Mouse (Mus musculus) midbrain, embryonic 14.5 days (tissue): ENCODE results near the gene She. TPM values are rescaled to one million over a fixed set of nuclear protein-coding genes. Genes with fewer than 3 reads are reported as not detected.
A peak's percentile ranks its signal among the peaks of the same experiment; 100 is the strongest.

Experiments used
- ATAC-seq: fragments of 200-750 bp; cut with Nextera tagmentation; 2 replicates; pipeline ENCODE4 v1.8.0; 2017; ENCODE audit warnings: moderate number of reproducible peaks, moderate library complexity; ENCODE audit not compliant: low FRiP score, low TSS enrichment
- DNase-seq: peaks from one replicate; pipeline ENCODE4 v3.0.0-alpha.2; 2015
- H3K27ac ChIP-seq: fragments of 300-500 bp; sonication (generic); replicated peaks from 2 replicates; pipeline ENCODE4 v1.5.1; 2014; ENCODE audit warnings: mild to moderate bottlenecking, low read depth, low read length, moderate library complexity
- H3K27me3 ChIP-seq: fragments of 300-500 bp; sonication (generic); 2 replicates; pipeline ENCODE4 v1.6.1; 2014; ENCODE audit warnings: low read length, control low read depth, mixed read lengths; ENCODE audit not compliant: control insufficient read depth, insufficient read depth
- H3K36me3 ChIP-seq: fragments of 300-500 bp; sonication (generic); 2 replicates; pipeline ENCODE4 v1.6.1; 2014; ENCODE audit warnings: low read length, control low read depth; ENCODE audit not compliant: control insufficient read depth, insufficient read depth
- H3K4me1 ChIP-seq: fragments of 300-500 bp; sonication (generic); 2 replicates; pipeline ENCODE4 v1.6.1; 2014; ENCODE audit warnings: mild to moderate bottlenecking, antibody characterized with exemption, low read length, control low read depth; ENCODE audit not compliant: control insufficient read depth, insufficient read depth
- H3K4me2 ChIP-seq: fragments of 300-500 bp; sonication (generic); 2 replicates; pipeline ENCODE4 v1.6.1; 2014; ENCODE audit warnings: mild to moderate bottlenecking, low read length, moderate library complexity
- H3K4me3 ChIP-seq: fragments of 300-500 bp; sonication (generic); replicated peaks from 2 replicates; pipeline ENCODE4 v1.5.1; 2014; ENCODE audit warnings: low read depth, low read length
- H3K9ac ChIP-seq: fragments of 300-500 bp; sonication (generic); replicated peaks from 2 replicates; pipeline ENCODE4 v1.6.1; 2014; ENCODE audit warnings: mild to moderate bottlenecking, low read length, moderate library complexity
- H3K9me3 ChIP-seq: fragments of 300-500 bp; sonication (generic); 2 replicates; pipeline ENCODE4 v1.6.1; 2016; ENCODE audit warnings: low read length, control low read depth, mixed read lengths; ENCODE audit not compliant: control insufficient read depth
- WGBS: fragments of 180-500 bp; shearing (Covaris S2); extraction: QIAGEN DNeasy Blood & Tissue Kit; methylation state at CpG from one replicate; pipeline ENCODE4 v1.1.7; 2014; 5-methylcytosine and 5-hydroxymethylcytosine counted together
- polyA plus RNA-seq: library from polyadenylated mRNA; unstranded; fragments of >200 nt; fragmentation: Nextera tagmentation; extraction: Ambion mirVana; gene quantifications from 2 replicates; pipeline ENCODE4 v1.2.1, GENCODE M21; 2014

The She gene
- polyA plus RNA-seq, 1 experiment from 2014 or later = 2.0 TPM

GRCm38 (mm10) chr3:89821096-89821513 is 10.1 kb upstream of the She start:
- 87% methylated on average over 11 of the region's 11 CpGs for WGBS
- H3K27ac ChIP-seq = no peak overlapping the region
- H3K4me3 ChIP-seq = no peak overlapping the region
- H3K9ac ChIP-seq = no peak overlapping the region
- no peaks in the 10 kb centered on the region for H3K4me1 ChIP-seq
- ATAC-seq (no peak), DNase-seq (no peak)
- no peaks in the 10 kb centered on the region for H3K36me3 ChIP-seq
- no peak overlapping the region for H3K4me2 ChIP-seq
- H3K9me3 ChIP-seq = no peaks in the 10 kb centered on the region
- H3K27me3 ChIP-seq = no peaks in the 10 kb centered on the region

GRCm38 (mm10) chr3:89821548-89822480 is 9.4 kb upstream of the She start:
- Histone ChIP-seq H3K27ac (no peak overlapping the region), H3K4me2 (no peak overlapping the region), H3K9ac (no peak overlapping the region), H3K4me1 (no peaks in the 10 kb centered on the region), H3K4me3 (no peak overlapping the region), H3K9me3 (no peaks in the 10 kb centered on the region), H3K27me3 (no peaks in the 10 kb centered on the region), H3K36me3 (no peaks in the 10 kb centered on the region)
- ATAC-seq (no peak), DNase-seq (no peak)
- WGBS = 72% methylated on average over 10 of the region's 10 CpGs

GRCm38 (mm10) chr3:89823594-89823993 is 7.6 kb upstream of the She start:
- no peaks in the 10 kb centered on the region for H3K4me1 ChIP-seq
- no peaks in the 10 kb centered on the region for H3K27me3 ChIP-seq
- H3K36me3 ChIP-seq = no peaks in the 10 kb centered on the region
- H3K9me3 ChIP-seq = no peaks in the 10 kb centered on the region
- no peak overlapping the region for H3K4me2 ChIP-seq
- H3K4me3 ChIP-seq = no peak overlapping the region
- 68% methylated on average over 2 of the region's 2 CpGs for WGBS
- ATAC-seq (no peak), DNase-seq (no peak)
- no peak overlapping the region for H3K9ac ChIP-seq
- H3K27ac ChIP-seq = no peak overlapping the region

- WGBS = 74% methylated on average over 3 of the region's 3 CpGs
- Histone ChIP-seq H3K27ac (no peak overlapping the region), H3K9ac (no peak overlapping the region), H3K4me2 (no peak overlapping the region), H3K36me3 (no peaks in the 10 kb centered on the region), H3K4me1 (peaks cover 5% of the 10 kb centered on the region; the same call in 1 of the 2 replicates), H3K9me3 (no peaks in the 10 kb centered on the region), H3K27me3 (peaks cover 26% of the 10 kb centered on the region), H3K4me3 (no peak overlapping the region)
- no peak for DNase-seq
- no peak for ATAC-seq
These were observed 4.9 kb upstream of the She start for GRCm38 (mm10) chr3:89826295-89826694.

DNA sequence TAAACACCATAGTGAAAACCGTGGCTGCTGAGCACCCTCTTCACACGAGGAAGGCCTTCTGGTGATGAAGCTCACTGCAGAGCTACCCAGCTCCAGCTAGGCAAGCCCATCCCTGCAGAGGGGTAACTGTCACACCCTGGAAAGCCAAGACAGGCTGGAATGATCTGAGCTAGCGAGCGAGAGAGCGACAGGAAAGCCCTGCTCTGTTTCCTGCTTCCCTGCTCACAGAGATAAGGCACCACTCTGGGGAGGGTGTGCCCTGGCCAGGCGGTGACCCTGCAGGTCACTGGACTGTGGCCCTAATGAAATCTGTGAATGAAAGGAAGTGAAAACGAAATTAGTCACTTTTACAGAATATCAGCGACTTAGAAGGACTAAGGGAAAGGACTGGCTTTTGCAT is 4.2 kb downstream of the She start:
- no peak overlapping the region for H3K4me2 ChIP-seq
- no peak overlapping the region for H3K4me3 ChIP-seq
- WGBS = 45% methylated on average over 8 of the region's 8 CpGs
- peaks cover 35% of the 10 kb centered on the region for H3K27me3 ChIP-seq
- no peak overlapping the region for H3K9ac ChIP-seq
- H3K27ac ChIP-seq = no peak overlapping the region
- no peaks in the 10 kb centered on the region for H3K9me3 ChIP-seq
- no peak for DNase-seq
- no peaks in the 10 kb centered on the region for H3K36me3 ChIP-seq
- H3K4me1 ChIP-seq = peaks cover 5% of the 10 kb centered on the region; the same call in 1 of the 2 replicates
- ATAC-seq = no peak

DNA sequence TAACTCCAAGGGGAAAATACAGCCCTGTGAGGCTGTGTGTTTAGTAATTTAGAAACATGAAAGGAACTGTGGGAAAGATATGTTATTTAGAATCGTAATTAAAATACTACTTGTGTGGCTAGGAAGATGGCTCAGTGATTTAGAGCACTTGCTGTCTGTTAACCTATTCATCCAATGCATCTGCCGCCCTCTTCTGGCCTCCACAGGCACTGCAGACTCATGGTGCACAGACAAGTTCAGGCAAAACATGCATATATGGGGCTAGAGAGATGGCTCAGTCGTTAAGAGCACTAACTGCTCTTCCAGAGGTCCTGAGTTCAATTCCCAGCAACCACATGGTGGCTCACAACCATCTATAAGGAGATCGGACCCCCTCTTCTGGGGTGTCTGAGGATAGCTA is 11.1 kb downstream of the She start:
- Histone ChIP-seq H3K27ac (no peak overlapping the region), H3K9me3 (no peaks in the 10 kb centered on the region), H3K4me1 (no peaks in the 10 kb centered on the region), H3K4me2 (no peak overlapping the region), H3K4me3 (no peak overlapping the region), H3K36me3 (no peaks in the 10 kb centered on the region), H3K9ac (no peak overlapping the region), H3K27me3 (no peaks in the 10 kb centered on the region)
- WGBS = 77% methylated on average over 4 of the region's 4 CpGs
- DNase-seq = peak; percentile 17
- ATAC-seq = no peak

GRCm38 (mm10) chr3:89843148-89843547 is 12.0 kb downstream of the She start:
- no peak for DNase-seq
- Histone ChIP-seq H3K4me2 (no peak overlapping the region), H3K4me1 (no peaks in the 10 kb centered on the region), H3K36me3 (no peaks in the 10 kb centered on the region), H3K9ac (no peak overlapping the region), H3K9me3 (no peaks in the 10 kb centered on the region), H3K4me3 (no peak overlapping the region), H3K27me3 (no peaks in the 10 kb centered on the region), H3K27ac (no peak overlapping the region)
- WGBS = 77% methylated on average over 9 of the region's 9 CpGs
- no peak for ATAC-seq

GRCm38 (mm10) chr3:89845814-89846213 is 14.6 kb downstream of the She start:
- Histone ChIP-seq H3K4me3 (no peak overlapping the region), H3K4me2 (no peak overlapping the region), H3K9me3 (no peaks in the 10 kb centered on the region), H3K27ac (no peak overlapping the region), H3K27me3 (no peaks in the 10 kb centered on the region), H3K9ac (no peak overlapping the region), H3K4me1 (no peaks in the 10 kb centered on the region), H3K36me3 (no peaks in the 10 kb centered on the region)
- DNase-seq (no peak), ATAC-seq (no peak)
- WGBS = 82% methylated on average over 9 of the region's 9 CpGs

DNA sequence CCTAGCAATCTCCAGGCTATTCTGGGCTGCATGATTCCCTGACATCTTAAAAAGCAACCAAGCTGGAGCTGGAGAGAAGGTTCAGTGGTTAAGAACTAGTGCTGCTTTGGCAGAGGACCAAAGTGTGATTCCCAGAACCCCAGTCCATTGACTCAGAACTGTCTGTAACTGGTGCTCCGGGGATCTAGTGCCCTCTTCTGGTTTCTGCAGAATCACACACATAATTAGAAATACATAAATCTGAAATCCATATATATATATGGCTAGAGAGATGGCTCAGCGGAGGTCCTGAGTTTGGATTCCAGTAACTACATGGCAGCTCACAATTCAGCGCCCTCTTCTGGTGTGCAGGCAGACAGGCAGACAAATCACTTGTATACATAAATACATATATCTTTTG is 16.0 kb downstream of the She start:
- no peak overlapping the region for H3K9ac ChIP-seq
- ATAC-seq (no peak), DNase-seq (no peak)

More for the DNA sequence above, 16.0 kb downstream of the She start:
- H3K4me2 ChIP-seq = no peak overlapping the region
- WGBS = 80% methylated on average over 3 of the region's 3 CpGs
- H3K9me3 ChIP-seq = no peaks in the 10 kb centered on the region
- H3K27me3 ChIP-seq = no peaks in the 10 kb centered on the region
- no peak overlapping the region for H3K27ac ChIP-seq
- H3K4me3 ChIP-seq = no peak overlapping the region
- no peaks in the 10 kb centered on the region for H3K4me1 ChIP-seq
- H3K36me3 ChIP-seq = no peaks in the 10 kb centered on the region
